Mouse (Mus musculus): Measurements from ENCODE around the gene Nosip. TPM values are rescaled to one million over a fixed set of nuclear protein-coding genes. Genes with fewer than 3 reads are reported as not detected.
"Not testable (repeated sequence)": the region's sequence is repeated elsewhere in the genome, so short reads cannot be mapped to it uniquely, and the experiment has no call there.

Gene Nosip
- polyA plus RNA-seq, 1 experiment from 2014 or later: 63.0 TPM

GRCm38 (mm10) chr7:45088597-45088996 is 26.4 kb downstream of the Nosip start:
- ATAC-seq (ENCODE audit: low FRiP score, low read depth): no peak
- Histone ChIP-seq H3K27ac (no peak overlapping the region), H3K4me1 (peaks cover 12% of the 10 kb centered on the region; the same call in 1 of the 2 replicates), H3K9me3 (no peaks in the 10 kb centered on the region), H3K4me3 (no peak overlapping the region), H3K4me2 (replicated peaks) (no peak overlapping the region), H3K9ac (no peak overlapping the region), H3K27me3 (replicated peaks) (no peaks in the 10 kb centered on the region; the same call in 1 of the 2 replicates), H3K36me3 (peaks cover 24% of the 10 kb centered on the region)
- WGBS: 87% methylated on average over 17 of the region's 17 CpGs

- no peak overlapping the region for H3K27ac ChIP-seq
- no peak overlapping the region; the same call in 1 of the 2 replicates for H3K4me3 ChIP-seq
- peaks cover 18% of the 10 kb centered on the region for H3K36me3 ChIP-seq
- H3K27me3 ChIP-seq (replicated peaks): no peaks in the 10 kb centered on the region; the same call in 1 of the 2 replicates
- no peaks in the 10 kb centered on the region for H3K9me3 ChIP-seq
- no peak for ATAC-seq (ENCODE audit: low FRiP score, low read depth)
- H3K4me2 ChIP-seq (replicated peaks): peak overlapping the region; percentile 69; the same call in 1 of the 2 replicates
- WGBS: 83% methylated on average over 13 of the region's 13 CpGs
- no peak overlapping the region for H3K9ac ChIP-seq
- H3K4me1 ChIP-seq: peaks cover 12% of the 10 kb centered on the region; the same call in 1 of the 2 replicates
Observed at GRCm38 (mm10) chr7:45090251-45090977, 28.2 kb downstream of the Nosip start.

DNA sequence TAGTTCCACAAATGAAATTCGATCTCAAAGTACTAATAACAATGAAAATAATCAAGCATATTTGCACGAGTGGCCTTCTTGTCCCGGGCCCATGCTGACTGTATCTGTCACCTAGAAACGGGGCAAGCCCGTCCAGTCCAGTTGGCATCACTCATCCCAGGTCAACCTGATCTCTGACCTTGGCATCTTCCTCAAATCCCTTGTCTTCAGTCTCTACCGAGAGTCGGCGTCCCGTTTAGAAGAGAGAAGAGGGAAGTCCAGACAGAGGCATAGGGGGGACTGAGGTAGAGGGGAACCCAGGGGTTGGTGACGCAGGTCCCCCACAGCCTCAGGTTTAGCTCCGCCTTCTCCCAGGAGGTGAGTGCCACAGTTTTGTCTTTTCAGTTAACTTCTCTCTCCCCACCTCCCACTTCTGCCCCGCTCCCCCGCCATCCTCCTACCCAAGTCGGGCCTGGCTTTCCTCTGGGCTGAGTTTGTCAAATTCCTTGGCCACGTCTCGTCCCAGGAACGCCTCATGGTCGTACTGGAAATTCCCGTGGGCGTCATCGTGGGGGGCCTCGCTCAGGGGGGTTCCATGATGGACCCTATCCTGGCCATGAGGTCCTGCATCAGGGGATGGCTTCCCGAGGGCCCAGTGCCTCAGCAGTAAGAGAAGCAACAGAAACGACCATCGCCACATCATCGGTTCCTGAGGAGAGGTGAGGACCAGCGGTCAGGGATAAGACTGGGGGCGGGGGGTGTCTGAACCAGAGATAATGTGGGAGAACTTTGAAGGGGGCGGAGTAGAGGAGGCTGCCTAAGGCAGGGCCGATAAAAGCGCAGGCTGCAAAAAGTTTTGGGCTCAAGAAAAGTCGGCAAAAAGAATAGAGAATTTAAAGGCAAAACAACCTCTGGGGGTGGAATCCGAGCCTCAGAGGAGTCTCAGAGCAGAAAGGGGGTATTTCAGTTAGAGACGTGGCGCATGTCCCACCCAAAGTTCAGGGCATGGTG is 29.1 kb downstream of the Nosip start:
- WGBS: 15% methylated on average over 35 of the region's 35 CpGs
- H3K27ac ChIP-seq: no peak overlapping the region
- peaks cover 12% of the 10 kb centered on the region; the same call in 1 of the 2 replicates for H3K4me1 ChIP-seq
- ATAC-seq (ENCODE audit: low FRiP score, low read depth): peak; percentile 52; the same call in 1 of the 2 replicates
- H3K27me3 ChIP-seq (replicated peaks): no peaks in the 10 kb centered on the region; the same call in 1 of the 2 replicates
- peak overlapping the region; percentile 45 for H3K4me3 ChIP-seq
- peak overlapping the region; percentile 56 for H3K9ac ChIP-seq
- H3K4me2 ChIP-seq (replicated peaks): peak overlapping the region; percentile 69
- no peaks in the 10 kb centered on the region for H3K9me3 ChIP-seq
- H3K36me3 ChIP-seq: peaks cover 12% of the 10 kb centered on the region

DNA sequence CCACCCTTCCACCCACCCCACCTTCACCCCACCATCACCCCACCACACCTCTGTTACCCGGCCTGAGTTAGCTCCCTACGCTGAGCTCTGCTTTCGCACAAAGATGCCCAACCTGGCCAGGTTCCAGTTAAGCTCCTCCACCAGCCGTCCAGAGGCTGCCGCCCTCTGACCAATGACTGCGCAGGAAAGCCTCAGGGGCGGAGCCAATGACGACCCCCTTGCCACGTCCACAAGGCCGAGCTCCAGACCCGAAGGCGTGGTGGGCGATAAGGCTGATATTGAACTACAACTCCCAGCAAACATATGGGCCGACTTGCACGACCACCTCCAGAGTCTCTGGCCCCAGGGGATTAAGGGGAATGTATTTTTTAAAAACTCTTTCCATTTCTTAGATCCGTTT is 29.8 kb downstream of the Nosip start, which contains the start of gene Rcn3:
Gene Rcn3 (minus strand): TSS at position 174 of the 400 bp plus-strand sequence.
- H3K9me3 ChIP-seq: no peaks in the 10 kb centered on the region
- H3K27me3 ChIP-seq (replicated peaks): no peaks in the 10 kb centered on the region; the same call in 1 of the 2 replicates
- no peak within 1 kb of the TSS for H3K27ac ChIP-seq
- peak; percentile 88 for ATAC-seq (ENCODE audit: low FRiP score, low read depth)
- peak within 1 kb of the TSS; percentile 69 for H3K4me2 ChIP-seq (replicated peaks)
- peak within 1 kb of the TSS; percentile 45 for H3K4me3 ChIP-seq
- H3K4me1 ChIP-seq: peaks cover 12% of the 10 kb centered on the region; the same call in 1 of the 2 replicates
- peaks cover 5% of the 10 kb centered on the region for H3K36me3 ChIP-seq
- under 1% methylated on average over 16 of the region's 16 CpGs for WGBS
- H3K9ac ChIP-seq: peak within 1 kb of the TSS; percentile 56

- no peak for ATAC-seq (ENCODE audit: low FRiP score, low read depth)
- Histone ChIP-seq H3K4me1 (peaks cover 12% of the 10 kb centered on the region; the same call in 1 of the 2 replicates), H3K9ac (no peak overlapping the region), H3K4me2 (replicated peaks) (no peak overlapping the region; the same call in 1 of the 2 replicates), H3K27ac (no peak overlapping the region), H3K9me3 (no peaks in the 10 kb centered on the region), H3K4me3 (no peak overlapping the region), H3K36me3 (peaks cover 5% of the 10 kb centered on the region), H3K27me3 (replicated peaks) (no peaks in the 10 kb centered on the region; the same call in 1 of the 2 replicates)
- WGBS: 67% methylated on average over 12 of the region's 12 CpGs
Observed at GRCm38 (mm10) chr7:45092828-45093515, 30.7 kb downstream of the Nosip start.

- no peak overlapping the region; the same call in 1 of the 2 replicates for H3K4me2 ChIP-seq (replicated peaks)
- no peak overlapping the region for H3K27ac ChIP-seq
- no peak for ATAC-seq (ENCODE audit: low FRiP score, low read depth)
- 32% methylated on average over 12 of the region's 18 CpGs for WGBS
- no peak overlapping the region for H3K9ac ChIP-seq
- H3K4me3 ChIP-seq: no peak overlapping the region
- H3K9me3 ChIP-seq: no peaks in the 10 kb centered on the region
- no peaks in the 10 kb centered on the region; the same call in 1 of the 2 replicates for H3K27me3 ChIP-seq (replicated peaks)
- peaks cover 12% of the 10 kb centered on the region; the same call in 1 of the 2 replicates for H3K4me1 ChIP-seq
- H3K36me3 ChIP-seq: peaks cover 1% of the 10 kb centered on the region
Observed at GRCm38 (mm10) chr7:45093516-45093905, 31.3 kb downstream of the Nosip start.

DNA sequence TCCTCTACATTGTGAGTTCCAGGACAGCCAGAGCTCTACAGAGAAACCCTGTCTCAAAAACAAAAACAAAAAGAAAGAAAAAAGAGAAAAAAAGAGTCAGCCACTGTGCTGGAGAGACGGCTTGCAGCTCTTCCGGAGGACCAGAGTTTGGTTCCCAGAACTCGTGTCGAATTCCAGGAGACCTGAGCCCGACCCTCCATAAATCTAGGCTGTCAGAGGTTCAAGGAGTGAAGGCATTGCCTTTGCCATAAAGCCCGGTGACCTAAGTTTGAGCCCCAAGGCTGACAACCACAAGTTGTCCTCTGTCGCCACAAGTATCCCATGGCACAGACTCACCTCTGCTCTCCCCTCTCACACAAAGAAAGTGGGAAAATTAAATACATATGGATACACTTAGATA is 31.9 kb downstream of the Nosip start:
- H3K27me3 ChIP-seq (replicated peaks): no peaks in the 10 kb centered on the region; the same call in 1 of the 2 replicates
- H3K36me3 ChIP-seq: no peaks in the 10 kb centered on the region
- no peak overlapping the region for H3K9ac ChIP-seq
- ATAC-seq (ENCODE audit: low FRiP score, low read depth): no peak
- no peak overlapping the region for H3K4me2 ChIP-seq (replicated peaks)
- H3K4me3 ChIP-seq: no peak overlapping the region
- peaks cover 12% of the 10 kb centered on the region; the same call in 1 of the 2 replicates for H3K4me1 ChIP-seq
- H3K9me3 ChIP-seq: no peaks in the 10 kb centered on the region
- 9% methylated on average over 7 of the region's 7 CpGs for WGBS
- no peak overlapping the region for H3K27ac ChIP-seq

DNA sequence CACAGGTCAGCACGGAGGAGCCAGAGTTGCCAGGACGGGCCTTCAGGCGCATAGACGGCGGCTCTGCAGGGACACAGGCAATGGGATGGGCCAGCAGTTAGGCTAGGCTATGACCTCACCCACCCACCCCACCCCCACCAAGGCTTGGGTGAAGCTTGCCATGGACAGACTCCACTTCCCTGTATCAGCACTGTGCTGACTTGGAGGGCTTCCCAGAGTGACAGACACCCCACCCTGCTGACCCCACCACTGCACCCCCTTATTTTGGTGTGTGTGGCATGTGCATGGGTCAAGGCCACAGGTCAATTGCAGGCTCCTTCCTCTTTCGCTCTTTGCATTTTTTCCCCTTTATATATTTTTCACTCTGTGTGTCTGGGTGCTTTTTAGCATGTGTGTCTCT is 33.1 kb downstream of the Nosip start:
- no peak for ATAC-seq (ENCODE audit: low FRiP score, low read depth)
- no peak overlapping the region for H3K27ac ChIP-seq
- H3K9me3 ChIP-seq: no peaks in the 10 kb centered on the region
- H3K4me3 ChIP-seq: no peak overlapping the region
- no peaks in the 10 kb centered on the region; the same call in 1 of the 2 replicates for H3K27me3 ChIP-seq (replicated peaks)
- H3K4me1 ChIP-seq: peaks cover 12% of the 10 kb centered on the region; the same call in 1 of the 2 replicates
- WGBS: 83% methylated on average over 6 of the region's 6 CpGs
- H3K36me3 ChIP-seq: no peaks in the 10 kb centered on the region
- no peak overlapping the region for H3K4me2 ChIP-seq (replicated peaks)
- H3K9ac ChIP-seq: no peak overlapping the region

GRCm38 (mm10) chr7:45095965-45096364 is 33.7 kb downstream of the Nosip start:
- H3K4me1 ChIP-seq: peaks cover 12% of the 10 kb centered on the region; the same call in 1 of the 2 replicates
- not testable (repeated sequence) for H3K9me3 ChIP-seq; H3K9ac ChIP-seq; ATAC-seq (ENCODE audit: low FRiP score, low read depth); H3K4me2 ChIP-seq (replicated peaks); H3K27ac ChIP-seq; H3K36me3 ChIP-seq; H3K27me3 ChIP-seq (replicated peaks); H3K4me3 ChIP-seq
- WGBS: 93% methylated on average over 14 of the region's 14 CpGs

GRCm38 (mm10) chr7:45097479-45097878 is 35.2 kb downstream of the Nosip start:
- 73% methylated on average over 6 of the region's 6 CpGs for WGBS
- no peak for ATAC-seq (ENCODE audit: low FRiP score, low read depth)
- H3K9me3 ChIP-seq: no peaks in the 10 kb centered on the region
- no peaks in the 10 kb centered on the region for H3K36me3 ChIP-seq
- H3K27ac ChIP-seq: no peak overlapping the region
- H3K4me2 ChIP-seq (replicated peaks): no peak overlapping the region
- H3K4me1 ChIP-seq: peaks cover 6% of the 10 kb centered on the region; the same call in 1 of the 2 replicates
- H3K27me3 ChIP-seq (replicated peaks): no peaks in the 10 kb centered on the region
- H3K9ac ChIP-seq: no peak overlapping the region
- no peak overlapping the region for H3K4me3 ChIP-seq

- no peaks in the 10 kb centered on the region for H3K9me3 ChIP-seq
- H3K36me3 ChIP-seq: no peaks in the 10 kb centered on the region
- H3K9ac ChIP-seq: no peak overlapping the region
- H3K4me1 ChIP-seq: no peaks in the 10 kb centered on the region; the same call in 1 of the 2 replicates
- no peak overlapping the region for H3K27ac ChIP-seq
- no peak for ATAC-seq (ENCODE audit: low FRiP score, low read depth)
- no peak overlapping the region for H3K4me3 ChIP-seq
- no peaks in the 10 kb centered on the region for H3K27me3 ChIP-seq (replicated peaks)
- 91% methylated on average over 8 of the region's 8 CpGs for WGBS
- H3K4me2 ChIP-seq (replicated peaks): no peak overlapping the region
Observed at GRCm38 (mm10) chr7:45098541-45099240, 36.5 kb downstream of the Nosip start.
